Mouse (Mus musculus) liver, embryonic 14.5 days (tissue): ENCODE data around the gene Mllt11.

Source experiments
- CTCF ChIP-seq: IDR thresholded peaks from 2 replicates; pipeline ENCODE4 v1.5.1; 2016; ENCODE audit warnings: antibody characterized with exemption, low read depth, control low read depth
- EP300 ChIP-seq: IDR thresholded peaks from 2 replicates; pipeline ENCODE4 v1.6.1; 2016; ENCODE audit warnings: antibody characterized with exemption, low read depth

DNA sequence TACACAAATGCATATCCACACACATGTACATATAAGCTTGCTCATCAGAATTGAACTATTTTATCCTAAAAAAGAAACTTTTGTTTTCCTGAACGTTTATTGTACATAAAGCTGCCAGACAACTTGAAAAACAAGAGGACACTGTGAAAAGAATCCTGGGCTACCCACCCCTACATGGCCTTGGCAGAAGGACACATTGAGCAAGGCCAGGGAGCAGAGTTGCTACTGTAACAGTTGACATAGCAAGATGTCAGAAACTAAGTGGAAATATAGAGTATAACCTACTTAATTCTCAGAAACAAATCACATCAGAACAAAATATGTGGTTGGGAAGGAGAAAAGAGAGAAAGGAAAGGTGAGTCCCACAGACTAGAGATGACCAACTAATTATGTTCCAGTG lies 50.1 kb downstream of the Mllt11 start:
- no peak for TF ChIP-seq CTCF
- TF ChIP-seq EP300 = no peak
